Mouse (Mus musculus) cerebellum, postnatal 4 days (tissue): ENCODE measurements around the gene Gm10409.
"Not testable (repeated sequence)": the region's sequence is repeated elsewhere in the genome, so short reads cannot be mapped to it uniquely, and the experiment has no call there.

ENCODE experiments used
- DNase-seq, 2 experiments: peaks; one replicate each; pipeline ENCODE4 v3.0.0; 2022; ENCODE audit warnings: low spot score in 2 of 2, mixed read lengths in 1 of 2

Gm10409 gene

DNA sequence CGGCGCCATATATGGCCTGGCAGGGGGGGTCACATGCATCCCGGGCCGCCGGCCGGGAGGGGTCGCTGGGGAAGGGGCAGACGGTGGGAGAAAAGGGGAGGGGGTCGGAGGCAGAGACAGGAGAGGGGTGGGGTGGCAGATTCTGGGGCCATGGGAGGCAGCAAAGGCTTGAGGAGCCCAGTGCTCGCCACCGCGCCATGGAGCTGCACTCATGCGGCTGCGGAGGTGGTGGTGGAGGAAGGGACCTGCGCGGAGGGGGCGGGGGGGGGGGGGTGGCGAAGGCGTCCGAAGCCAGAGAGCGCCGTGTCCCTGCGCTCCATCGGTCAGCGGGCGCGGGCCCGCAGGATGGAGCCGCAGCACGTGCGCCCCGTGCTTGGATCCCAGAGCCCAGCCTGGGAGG, at the start of gene Gm10409:
Gene Gm10409, plus strand, starts transcription at position 301 of the 400 bp plus-strand sequence.
- not testable (repeated sequence) for DNase-seq

DNA sequence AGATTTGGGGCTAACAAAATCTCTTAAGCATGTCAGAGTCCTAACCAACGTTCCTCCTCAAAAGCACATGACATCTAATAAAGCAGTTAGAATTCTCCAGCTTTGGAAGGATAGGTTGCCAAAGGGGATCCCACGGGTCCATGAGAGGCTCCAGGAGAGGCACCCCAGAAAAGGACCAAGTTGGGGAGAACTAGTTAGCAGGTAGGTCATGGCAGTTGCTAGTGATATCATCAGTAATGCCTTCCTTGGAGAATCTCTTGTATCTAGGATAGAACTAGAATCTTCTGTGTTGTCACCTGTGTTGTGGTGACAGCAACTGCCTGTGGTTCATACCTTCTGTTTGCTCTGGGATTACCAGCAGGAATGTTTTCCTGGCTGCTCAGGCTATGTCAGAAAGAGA, 17.6 kb upstream of the Gm10409 start, which contains the start of gene Gm10413:
Gene Gm10413, plus strand, starts transcription at position 301 of the 400 bp plus-strand sequence.
- not testable (repeated sequence) for DNase-seq

GRCm38 (mm10) chr14:3427803-3428202, 15.4 kb downstream of the Gm10409 start, which contains the start of gene Gm3005:
TSS of gene Gm3005 (plus strand) at chr14:3428103.
- DNase-seq: not testable (repeated sequence)

DNA sequence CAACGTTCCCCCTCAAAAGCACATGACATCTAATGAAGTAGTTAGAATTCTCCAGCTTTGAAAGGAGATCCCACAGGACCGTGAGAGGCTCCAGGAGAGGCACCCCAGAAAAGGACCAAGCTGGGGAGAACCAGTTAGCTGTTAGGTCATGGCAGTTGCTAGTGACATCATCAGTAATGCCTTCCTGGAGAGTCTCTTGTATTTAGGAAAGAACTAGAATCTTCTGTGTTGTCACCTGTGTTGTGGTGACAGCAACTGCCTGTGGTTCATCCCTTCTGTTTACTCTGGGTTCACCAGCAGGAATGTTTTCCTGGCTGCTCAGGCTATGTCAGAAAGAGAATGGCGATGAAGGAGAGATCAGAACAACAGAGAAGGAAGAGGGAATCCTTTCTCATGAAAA, 36.7 kb downstream of the Gm10409 start, which contains the start of gene Gm10408:
Gene Gm10408, plus strand, starts transcription at position 301 of the 400 bp plus-strand sequence.
- not testable (repeated sequence) for DNase-seq
